Mouse (Mus musculus) neural tube, embryonic 14.5 days (tissue): Measurements from ENCODE around the gene Sgpl1. TPM values are rescaled to one million over a fixed set of nuclear protein-coding genes. Genes with fewer than 3 reads are reported as not detected.

ENCODE experiments used
- ATAC-seq: fragments of 200-750 bp; cut with Nextera tagmentation; 2 replicates; pipeline ENCODE4 v1.8.0; 2017; ENCODE audit warnings: low read depth, mild to moderate bottlenecking, moderate TSS enrichment, moderate library complexity
- H3K27ac ChIP-seq: fragments of 300-500 bp; sonication (generic); 2 replicates; pipeline ENCODE4 v1.5.1; 2014; ENCODE audit warnings: low read depth, mild to moderate bottlenecking, control low read depth, low read length, moderate library complexity, mixed read lengths
- H3K27me3 ChIP-seq: fragments of 300-500 bp; sonication (generic); 2 replicates; pipeline ENCODE4 v1.6.1; 2014; ENCODE audit warnings: low read length; ENCODE audit not compliant: control insufficient read depth, insufficient read depth
- H3K36me3 ChIP-seq: fragments of 300-500 bp; sonication (generic); 2 replicates; pipeline ENCODE4 v1.6.1; 2014; ENCODE audit warnings: low read length, mixed read lengths; ENCODE audit not compliant: control insufficient read depth, insufficient read depth
- H3K4me1 ChIP-seq: fragments of 300-500 bp; sonication (generic); 2 replicates; pipeline ENCODE4 v1.6.1; 2014; ENCODE audit warnings: low read length; ENCODE audit not compliant: control insufficient read depth, insufficient read depth
- H3K4me2 ChIP-seq: fragments of 300-500 bp; sonication (generic); 2 replicates; pipeline ENCODE4 v1.6.1; 2014; ENCODE audit warnings: mild to moderate bottlenecking, low read depth, low read length, control low read depth
- H3K4me3 ChIP-seq: fragments of 300-500 bp; sonication (generic); 2 replicates; pipeline ENCODE4 v1.5.1; 2014; ENCODE audit warnings: low read depth, low read length, control low read depth, mixed read lengths
- H3K9ac ChIP-seq: fragments of 300-500 bp; sonication (generic); replicated peaks from 2 replicates; pipeline ENCODE4 v1.6.1; 2014; ENCODE audit warnings: low read depth, mild to moderate bottlenecking, control low read depth, low read length, mixed read lengths
- H3K9me3 ChIP-seq: fragments of 300-500 bp; sonication (generic); 2 replicates; pipeline ENCODE4 v1.6.1; 2016; ENCODE audit warnings: low read length; ENCODE audit not compliant: control insufficient read depth
- WGBS: fragments of 180-500 bp; shearing (Covaris S2); extraction: QIAGEN DNeasy Blood & Tissue Kit; methylation state at CpG from one replicate; pipeline ENCODE4 v1.1.7; 2014; 5-methylcytosine and 5-hydroxymethylcytosine counted together
- microRNA-seq: library from miRNA; unstranded; fragments of <30 nt; microRNA quantifications from one replicate; pipeline ENCODE4, GENCODE M21; 2016
- polyA plus RNA-seq: library from polyadenylated mRNA; unstranded; fragments of >200 nt; fragmentation: Nextera tagmentation; extraction: Ambion mirVana; gene quantifications from 2 replicates; pipeline ENCODE4 v1.2.1, GENCODE M21; 2014

Gene Sgpl1
- polyA plus RNA-seq, 1 experiment from 2014 or later, result 47.9 TPM

- no peaks in the 10 kb centered on the region for H3K36me3 ChIP-seq
- H3K9me3 ChIP-seq, result no peaks in the 10 kb centered on the region
- 16% methylated on average over 8 of the region's 8 CpGs for WGBS
- no peak overlapping the region for H3K9ac ChIP-seq
- no peak for ATAC-seq
- H3K4me2 ChIP-seq, result no peak overlapping the region
- H3K4me1 ChIP-seq, result peaks cover 12% of the 10 kb centered on the region; the same call in 1 of the 2 replicates
- no peaks in the 10 kb centered on the region for H3K27me3 ChIP-seq
- no peak overlapping the region for H3K4me3 ChIP-seq
- no peak overlapping the region for H3K27ac ChIP-seq
Measured at GRCm38 (mm10) chr10:61064635-61065034, 82.9 kb downstream of the Sgpl1 start.

DNA sequence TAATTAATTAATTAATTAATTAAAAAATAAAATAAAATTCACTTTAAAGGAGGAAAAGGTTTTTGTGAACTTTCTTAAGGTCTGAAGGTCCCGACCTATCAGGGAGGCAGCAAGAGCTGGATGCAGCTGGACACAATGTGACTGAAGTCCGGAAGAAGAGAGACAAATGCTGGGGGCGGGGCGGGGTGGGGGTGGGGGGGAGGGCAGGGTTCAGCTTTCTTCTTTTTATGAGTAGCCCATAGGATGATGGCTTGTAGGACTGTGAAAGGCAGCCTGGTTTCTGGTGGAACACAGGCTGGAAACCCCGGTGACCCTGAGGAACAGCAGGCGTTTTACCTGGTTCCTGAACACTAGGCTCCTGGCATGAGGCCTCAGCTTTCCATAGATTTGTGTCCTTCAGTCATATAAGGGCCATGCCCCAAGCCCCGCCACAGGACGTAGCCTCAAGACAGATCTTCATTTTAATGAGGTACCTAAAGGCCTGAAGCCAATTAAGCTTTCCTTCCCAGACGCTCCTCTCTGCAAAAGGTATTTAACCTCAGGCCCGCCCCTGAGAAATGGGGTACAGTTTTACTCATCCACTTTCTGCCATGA is 84.1 kb downstream of the Sgpl1 start:
- no peaks in the 10 kb centered on the region for H3K36me3 ChIP-seq
- no peaks in the 10 kb centered on the region for H3K27me3 ChIP-seq
- ATAC-seq, result no peak
- no peak overlapping the region for H3K4me3 ChIP-seq
- H3K27ac ChIP-seq, result no peak overlapping the region
- 58% methylated on average over 10 of the region's 10 CpGs for WGBS
- no peaks in the 10 kb centered on the region for H3K9me3 ChIP-seq
- H3K9ac ChIP-seq, result no peak overlapping the region
- H3K4me2 ChIP-seq, result no peak overlapping the region
- 0 out of 2 replicates have a peak, but pooled peaks cover 4% of the 10 kb centered on the region for H3K4me1 ChIP-seq

DNA sequence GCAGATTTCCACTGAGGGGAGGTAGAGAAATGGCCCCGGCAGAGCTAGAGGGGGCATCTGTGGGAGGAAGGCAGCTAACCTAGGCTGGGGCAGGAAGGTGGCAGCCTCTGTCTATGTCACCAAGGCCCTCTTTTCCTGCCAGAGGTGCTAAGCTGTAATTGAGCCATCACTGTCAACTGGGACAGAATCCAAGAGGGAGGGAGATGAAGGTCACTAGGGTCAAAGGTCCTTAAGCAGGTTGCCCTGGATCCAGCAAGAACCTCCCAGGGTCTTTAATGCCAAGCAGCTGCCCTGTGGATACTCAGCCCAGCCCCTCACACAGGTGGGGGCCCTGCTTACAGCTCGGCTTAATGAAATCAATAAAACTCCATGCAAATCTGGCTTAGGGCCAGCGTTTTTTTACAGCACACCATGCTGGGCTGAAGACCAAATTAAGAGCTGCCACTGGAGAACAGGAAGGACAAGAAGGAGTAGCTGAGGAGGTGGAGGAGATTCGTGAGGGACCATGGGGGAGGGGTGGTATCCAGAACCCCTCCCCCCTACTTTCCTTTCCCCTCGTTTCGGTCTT is 87.9 kb downstream of the Sgpl1 start:
- no peak for ATAC-seq
- Histone ChIP-seq H3K9ac (no peak overlapping the region), H3K27ac (no peak overlapping the region), H3K27me3 (no peaks in the 10 kb centered on the region), H3K4me3 (no peak overlapping the region), H3K4me2 (no peak overlapping the region), H3K4me1 (0 out of 2 replicates have a peak, but pooled peaks cover 4% of the 10 kb centered on the region), H3K36me3 (no peaks in the 10 kb centered on the region), H3K9me3 (no peaks in the 10 kb centered on the region)
- WGBS, result 31% methylated on average over 6 of the region's 6 CpGs

DNA sequence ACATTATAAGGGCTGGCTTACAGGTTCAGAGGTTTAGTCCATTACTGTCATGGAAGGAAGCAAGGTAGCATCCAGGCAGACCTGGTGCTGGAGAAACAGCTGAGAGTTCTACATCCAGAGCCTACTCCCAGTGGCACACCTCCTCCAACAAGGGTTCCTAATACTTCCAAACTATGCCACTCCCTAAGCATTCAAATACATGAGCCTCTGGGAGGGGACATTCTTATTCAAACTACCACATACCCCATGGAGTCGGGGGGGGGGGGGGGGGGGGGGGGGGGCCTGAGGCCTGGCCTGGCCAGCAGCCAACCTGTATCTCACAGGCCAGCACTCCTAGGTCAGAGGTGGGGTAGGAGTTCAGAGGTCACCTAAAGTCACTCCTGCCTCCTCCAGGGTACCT is 88.4 kb downstream of the Sgpl1 start:
- WGBS, result no CpG with 5 or more reads among the region's 1 CpGs
- Histone ChIP-seq H3K4me1 (0 out of 2 replicates have a peak, but pooled peaks cover 4% of the 10 kb centered on the region), H3K27ac (no peak overlapping the region), H3K4me2 (no peak overlapping the region), H3K27me3 (no peaks in the 10 kb centered on the region), H3K4me3 (no peak overlapping the region), H3K9ac (no peak overlapping the region), H3K9me3 (no peaks in the 10 kb centered on the region), H3K36me3 (no peaks in the 10 kb centered on the region)
- no peak for ATAC-seq

- Histone ChIP-seq H3K27ac (no peak overlapping the region), H3K4me2 (no peak overlapping the region), H3K9ac (no peak overlapping the region), H3K9me3 (no peaks in the 10 kb centered on the region), H3K4me3 (no peak overlapping the region), H3K4me1 (0 out of 2 replicates have a peak, but pooled peaks cover 4% of the 10 kb centered on the region), H3K36me3 (no peaks in the 10 kb centered on the region), H3K27me3 (no peaks in the 10 kb centered on the region)
- 98% methylated on average over 7 of the region's 7 CpGs for WGBS
- no peak for ATAC-seq
Measured at GRCm38 (mm10) chr10:61056661-61057060, 90.8 kb downstream of the Sgpl1 start.

GRCm38 (mm10) chr10:61051993-61052613 is 95.4 kb downstream of the Sgpl1 start:
- Histone ChIP-seq H3K27ac (no peak overlapping the region), H3K4me2 (no peak overlapping the region), H3K9me3 (no peaks in the 10 kb centered on the region), H3K9ac (no peak overlapping the region), H3K4me1 (no peaks in the 10 kb centered on the region), H3K4me3 (no peak overlapping the region), H3K27me3 (no peaks in the 10 kb centered on the region), H3K36me3 (no peaks in the 10 kb centered on the region)
- 59% methylated on average over 14 of the region's 14 CpGs for WGBS
- ATAC-seq, result peak; percentile 75; the same call in 1 of the 2 replicates

Small RNAs within 50 kb of the gene (microRNA-seq; reads per million reads assigned to microRNA genes)
- gene Gm44308, result not detected

Other genes starting within 250 kb of the Sgpl1 start
- gene Pcbd1, start 58.4 kb downstream of the Sgpl1 start, polyA plus RNA-seq, result 38.2 and 51.2 TPM in 2 replicates
- gene Tbata, start 24.3 kb upstream of the Sgpl1 start, polyA plus RNA-seq, result not detected in 2 replicates
- gene Adamts14, start 125.7 kb upstream of the Sgpl1 start, polyA plus RNA-seq, result 0.07 and 0.26 TPM in 2 replicates
- not detected in 2 replicates for gene Prf1, start 150.1 kb upstream of the Sgpl1 start, polyA plus RNA-seq
- 19.0 and 25.5 TPM in 2 replicates for gene Pald1, start 235.8 kb upstream of the Sgpl1 start, polyA plus RNA-seq